Mouse (Mus musculus) heart, postnatal 0 days (tissue): ENCODE measurements at regions not wholly inside any gene's neighbourhood (a gene's known extent, or its start where the extent isn't known, plus 50 kb on each side); places are given as distances from the start of the nearest gene placed in this dataset.

Source experiments
- CTCF ChIP-seq: IDR thresholded peaks from 2 replicates; pipeline ENCODE4 v1.5.1; 2016; ENCODE audit warnings: antibody characterized with exemption, control low read depth, low read depth
- EP300 ChIP-seq: IDR thresholded peaks from 2 replicates; pipeline ENCODE4 v1.6.1; 2016; ENCODE audit warnings: antibody characterized with exemption, low read depth

- no peak for TF ChIP-seq CTCF
- no peak for TF ChIP-seq EP300
These were observed 1384.9 kb downstream of the Gsdmc2 start for GRCm38 (mm10) chr15:62460026-62460607.
